Mouse (Mus musculus): ENCODE measurements at regions not wholly inside any gene's neighbourhood (a gene's known extent, or its start where the extent isn't known, plus 50 kb on each side); places are given as distances from the start of the nearest gene placed in this dataset.
A peak's percentile ranks its signal among the peaks of the same experiment; 100 is the strongest.

DNA sequence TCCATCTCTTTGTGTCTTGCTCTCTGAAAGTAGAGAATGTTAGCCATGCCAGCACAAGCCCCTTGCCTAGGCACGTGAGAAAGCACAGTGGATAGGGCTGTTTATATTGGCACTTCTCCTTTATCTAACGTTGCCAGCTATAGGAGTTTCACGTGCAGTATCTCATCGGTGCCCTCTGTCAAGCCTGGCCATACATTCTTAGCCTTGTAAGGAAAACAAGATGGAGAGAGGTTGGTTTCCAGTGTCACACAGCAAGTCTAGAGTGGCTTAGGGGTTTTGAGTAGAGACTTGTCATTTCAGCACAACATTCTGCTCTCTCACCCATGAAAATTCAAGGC, 88.1 kb upstream of the Bcl6 start:
- DNase-seq (ENCODE audit: low spot score in 2 of 2), result no peak
- intact Hi-C loops (cut with DNase I), result no loop called here

DNA sequence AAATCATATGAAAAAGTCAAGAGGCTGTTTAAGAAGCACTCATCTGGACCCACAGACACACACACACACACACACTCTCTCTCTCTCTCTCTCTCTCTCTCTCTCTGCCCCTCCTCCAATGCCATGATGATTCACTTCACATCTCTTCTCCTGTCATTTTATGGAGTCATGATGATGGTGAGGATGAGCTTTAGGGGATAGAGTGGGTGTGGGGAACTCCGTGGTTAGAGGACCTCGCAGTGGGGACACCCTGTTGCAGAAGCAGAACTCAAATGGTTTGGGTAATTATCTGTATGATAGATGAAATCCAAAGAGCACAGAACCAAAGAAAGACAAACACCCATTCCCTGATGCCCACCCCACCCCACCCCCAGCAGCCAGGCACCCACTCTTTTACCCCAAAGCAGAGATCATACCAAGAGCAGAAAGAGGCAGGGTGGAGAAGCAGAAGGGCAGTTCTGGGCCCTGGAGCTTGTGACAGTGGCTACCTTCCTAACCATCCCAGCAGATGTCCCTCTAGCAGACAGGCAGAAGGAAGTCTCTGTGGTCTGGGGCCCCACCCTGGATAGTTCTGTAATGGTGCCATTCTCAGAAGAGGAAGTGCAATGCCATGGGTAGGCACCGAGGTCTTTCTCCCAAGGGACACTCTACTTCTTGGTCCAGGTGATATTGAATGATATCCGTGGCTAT, 87.6 kb upstream of the Bcl6 start:
- intact Hi-C loops (cut with DNase I), result no loop called here
- DNase-seq (ENCODE audit: low spot score in 2 of 2), result no peak

DNA sequence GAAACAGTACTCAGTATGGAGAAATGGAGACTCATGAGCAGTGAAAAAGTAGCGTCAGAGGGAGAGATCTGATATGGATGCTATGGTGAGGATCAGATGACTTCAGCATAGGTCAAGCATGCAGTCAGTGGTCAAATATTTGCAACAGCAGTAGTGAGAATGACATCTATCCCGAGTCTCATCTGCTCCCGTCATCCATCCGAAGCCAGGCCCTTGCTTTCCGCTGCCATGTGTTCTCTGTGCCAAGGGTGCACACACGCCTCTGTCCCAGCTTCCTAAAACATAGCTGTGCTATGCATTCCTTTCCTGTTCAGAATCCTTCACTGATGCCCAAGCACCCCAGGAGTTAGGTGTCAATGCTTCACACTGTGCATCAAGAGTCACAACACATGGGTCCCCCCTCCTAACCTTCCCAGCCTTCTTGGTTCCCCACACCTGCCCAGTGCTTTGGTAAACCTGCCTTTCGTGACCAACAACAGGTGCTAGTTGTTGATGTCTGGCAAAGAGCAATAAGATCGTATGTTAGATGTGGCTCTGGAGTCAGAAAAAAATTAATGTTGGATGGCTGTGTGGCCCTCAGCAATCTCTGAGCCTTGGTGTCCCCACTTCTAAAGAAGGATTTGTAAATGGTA, 85.1 kb upstream of the Bcl6 start:
- intact Hi-C loops (cut with DNase I), result no loop called here
- no peak for DNase-seq (ENCODE audit: low spot score in 2 of 2)

DNA sequence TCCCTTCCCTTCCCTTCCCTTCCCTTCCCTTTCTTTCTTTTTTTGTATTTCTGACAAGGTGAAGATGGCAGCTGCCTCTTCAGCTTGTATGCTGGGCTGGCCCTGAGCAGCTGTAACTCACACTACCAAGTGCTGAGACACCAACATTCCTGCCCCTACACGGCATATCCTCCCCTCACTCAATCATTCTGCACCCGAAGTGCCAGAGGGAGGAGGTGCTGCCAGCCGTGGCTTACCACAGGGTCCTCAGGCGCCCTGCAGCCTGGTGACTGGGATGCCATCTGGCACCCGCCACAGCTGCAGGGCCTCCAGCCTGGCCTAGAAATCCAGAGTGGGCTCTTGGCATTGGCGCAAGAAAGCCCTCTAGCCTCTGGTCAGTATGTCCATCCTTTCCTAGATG, 84.4 kb upstream of the Bcl6 start:
- intact Hi-C loops (cut with DNase I), result no loop called here
- no peak for DNase-seq (ENCODE audit: low spot score in 2 of 2)

DNA sequence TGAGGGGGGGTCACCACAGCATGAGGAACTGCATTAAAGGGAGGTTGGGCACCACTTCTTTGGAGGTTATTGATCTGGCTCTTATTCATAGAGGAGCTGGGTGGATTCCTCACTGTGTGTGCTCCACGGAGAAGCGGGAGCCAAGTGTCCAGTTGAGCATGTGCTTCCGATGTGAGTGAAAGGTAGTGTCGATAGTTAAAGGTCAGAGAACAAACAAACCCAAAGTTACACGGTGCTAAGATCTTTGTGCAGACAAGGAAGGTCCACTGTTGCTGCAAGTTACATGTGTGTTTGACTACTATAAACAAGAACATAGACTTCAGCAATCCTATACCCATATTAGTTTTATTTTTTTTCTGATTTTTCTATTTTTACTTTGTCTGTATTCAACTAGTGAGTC, 80.8 kb upstream of the Bcl6 start:
- DNase-seq (ENCODE audit: low spot score in 2 of 2), result no peak
- intact Hi-C loops (cut with DNase I), result no loop called here

DNA sequence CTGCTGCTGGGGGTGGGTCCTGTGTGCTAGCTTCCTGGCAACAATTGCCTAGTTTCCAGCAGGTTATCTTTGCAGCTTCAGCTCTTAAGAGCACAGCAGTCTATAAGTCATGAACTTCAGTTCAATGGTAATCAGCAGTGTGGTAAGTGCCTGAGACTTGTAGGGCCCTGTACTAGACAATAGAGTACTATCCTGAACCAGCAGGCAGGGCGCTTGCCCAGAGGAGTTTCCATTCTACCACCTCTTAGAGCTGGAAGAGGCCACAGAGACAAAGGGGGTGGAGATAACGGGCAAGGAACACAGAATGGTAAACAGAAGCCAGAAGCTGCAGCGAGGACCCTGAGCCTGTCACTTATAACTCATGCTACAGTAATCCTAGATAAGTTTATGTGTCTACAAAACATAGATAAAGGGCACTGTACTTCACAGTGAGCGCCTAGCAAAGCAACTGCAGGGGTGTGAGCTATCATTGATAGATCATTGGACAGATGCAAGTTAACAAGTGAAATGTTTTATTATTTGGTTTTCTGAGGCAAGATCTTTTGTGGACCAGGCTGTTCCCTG, 79.7 kb upstream of the Bcl6 start:
- no peak for DNase-seq (ENCODE audit: low spot score in 2 of 2)
- intact Hi-C loops (cut with DNase I), result no loop called here

DNA sequence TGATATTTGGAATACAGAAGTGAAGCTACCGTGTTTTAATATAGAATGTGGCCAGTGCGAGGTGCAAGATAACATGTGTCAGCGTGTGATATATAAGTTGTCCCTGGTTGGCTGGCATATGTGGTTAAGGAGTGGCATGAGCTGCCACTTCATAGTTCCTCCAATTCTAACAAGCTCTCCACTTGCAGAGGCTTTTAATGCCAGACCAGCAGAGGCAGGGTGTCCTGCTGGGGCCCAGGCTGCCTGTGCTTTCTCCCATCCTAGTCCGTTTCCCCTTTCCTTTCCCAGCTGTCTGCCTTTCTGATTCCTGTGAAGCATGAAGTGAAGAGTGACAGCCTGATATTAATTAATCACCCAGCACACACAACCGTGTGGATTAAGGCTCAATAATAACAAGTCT, 73.7 kb upstream of the Bcl6 start:
- intact Hi-C loops (cut with DNase I), result no loop called here
- no peak for DNase-seq (ENCODE audit: low spot score in 2 of 2)

DNA sequence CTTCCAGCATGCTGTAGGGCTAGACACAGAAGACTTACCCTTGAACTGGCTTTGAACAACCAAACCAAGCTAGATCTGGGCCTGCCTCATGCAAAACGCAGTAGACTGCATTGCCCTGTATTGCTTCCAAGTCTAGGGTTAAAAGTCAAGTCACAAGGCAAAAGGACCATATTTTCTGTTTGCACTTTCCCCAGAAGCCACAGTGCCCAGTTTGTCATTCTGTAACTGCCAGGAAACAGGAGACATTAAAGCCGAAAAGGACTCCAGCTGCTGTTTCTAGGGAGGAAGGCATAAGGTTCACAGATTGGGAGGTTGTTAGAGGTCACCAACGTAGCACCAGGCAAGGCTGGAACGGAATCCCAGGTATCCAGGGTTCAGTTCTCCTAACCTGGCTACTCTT, 72.8 kb upstream of the Bcl6 start:
- DNase-seq (ENCODE audit: low spot score in 2 of 2), result no peak
- intact Hi-C loops (cut with DNase I), result no loop called here

DNA sequence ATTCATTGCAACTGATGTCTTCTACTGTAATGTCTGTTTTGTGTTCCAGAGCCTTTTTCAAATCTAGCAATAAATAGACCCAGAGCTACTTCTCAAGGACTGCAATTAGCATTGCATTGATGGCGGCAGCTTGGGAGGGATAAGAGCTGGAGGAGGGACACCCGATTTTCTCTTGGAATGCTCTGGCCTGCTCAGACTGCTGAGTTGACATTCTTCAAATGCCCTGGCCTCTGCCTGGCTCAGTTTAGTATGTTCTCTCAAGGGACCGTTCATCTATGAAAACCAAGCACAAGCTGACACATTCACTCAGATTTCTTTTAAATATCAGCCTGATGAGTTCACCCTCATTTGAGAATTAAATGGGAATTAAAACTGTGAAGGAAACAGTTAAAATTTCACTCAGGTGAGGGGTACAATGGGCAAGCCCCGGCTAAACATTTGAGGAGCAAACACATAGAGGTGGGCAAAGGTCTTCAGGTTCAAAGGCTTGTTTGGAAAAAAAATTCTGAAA, 70.5 kb upstream of the Bcl6 start:
- intact Hi-C loops (cut with DNase I), result no loop called here
- DNase-seq (ENCODE audit: low spot score in 2 of 2), result no peak

DNA sequence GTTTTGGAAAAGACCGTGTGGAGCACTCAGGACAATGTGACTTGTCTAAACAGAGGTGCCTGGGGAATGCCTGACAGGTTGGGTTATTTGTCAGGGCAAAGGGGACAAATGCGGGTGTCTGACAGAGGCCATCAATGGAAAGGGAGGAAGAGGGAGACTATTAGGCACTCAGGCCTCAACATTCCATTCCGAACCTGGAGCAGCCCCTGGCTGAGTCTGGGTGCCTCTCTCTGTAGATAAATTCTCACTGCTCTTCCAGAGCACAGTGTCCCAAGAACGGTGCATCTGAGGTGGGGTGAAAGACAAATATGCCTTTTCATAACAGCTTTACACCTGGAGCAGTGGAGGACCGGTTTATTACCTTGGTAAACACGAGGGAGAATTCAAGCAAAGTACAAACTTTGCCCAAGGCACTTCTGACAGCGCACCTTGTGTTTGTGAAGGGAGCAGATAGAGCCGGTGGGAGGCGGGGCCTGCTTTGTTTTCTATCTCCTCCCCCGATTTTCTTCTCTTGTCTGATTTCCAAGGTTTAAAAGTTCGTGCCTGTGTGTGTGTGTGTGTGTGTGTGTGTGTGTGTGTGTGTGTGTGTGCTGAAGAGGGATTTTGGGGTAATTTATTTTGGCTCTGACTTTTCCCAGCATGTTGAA, 68.4 kb upstream of the Bcl6 start:
- no peak for DNase-seq (ENCODE audit: low spot score in 2 of 2)
- intact Hi-C loops (cut with DNase I), result no loop called here

DNA sequence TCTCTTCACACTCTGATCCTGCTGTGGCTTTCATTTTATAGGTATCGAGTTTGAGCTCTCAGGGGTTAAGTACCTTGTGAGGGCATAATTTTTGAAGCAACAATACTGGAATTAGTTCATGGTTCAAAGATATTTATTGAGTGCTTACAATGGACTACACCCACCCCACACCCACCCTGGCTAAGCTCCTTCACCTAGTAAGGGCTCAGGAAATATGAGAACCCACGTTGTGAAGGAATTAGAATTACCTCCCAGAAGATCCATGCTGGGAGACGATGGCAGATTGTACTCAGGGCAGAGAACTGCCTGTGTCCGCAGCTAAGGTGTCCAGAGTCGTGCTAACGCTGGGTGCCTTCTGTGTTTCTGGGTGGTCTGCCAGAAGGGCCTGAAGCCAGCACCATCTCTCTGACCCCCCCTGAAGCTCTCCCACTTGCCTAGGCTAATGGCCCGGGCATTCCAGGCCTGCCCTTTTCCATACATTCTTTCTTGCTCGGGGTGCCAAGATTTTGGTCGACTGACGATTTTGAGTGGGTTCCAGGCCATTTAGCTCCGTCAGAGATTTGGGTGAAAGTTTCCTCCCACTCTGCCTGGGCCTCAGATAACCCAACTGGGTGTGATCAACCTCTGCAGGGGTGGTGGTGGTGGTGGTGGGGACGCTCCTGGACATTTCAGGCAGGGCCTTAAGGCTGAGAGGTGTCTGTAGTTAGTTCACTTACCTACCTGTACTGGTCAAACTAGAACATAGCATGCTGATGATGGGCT, 67.7 kb upstream of the Bcl6 start:
- intact Hi-C loops (cut with DNase I), result no loop called here

DNA sequence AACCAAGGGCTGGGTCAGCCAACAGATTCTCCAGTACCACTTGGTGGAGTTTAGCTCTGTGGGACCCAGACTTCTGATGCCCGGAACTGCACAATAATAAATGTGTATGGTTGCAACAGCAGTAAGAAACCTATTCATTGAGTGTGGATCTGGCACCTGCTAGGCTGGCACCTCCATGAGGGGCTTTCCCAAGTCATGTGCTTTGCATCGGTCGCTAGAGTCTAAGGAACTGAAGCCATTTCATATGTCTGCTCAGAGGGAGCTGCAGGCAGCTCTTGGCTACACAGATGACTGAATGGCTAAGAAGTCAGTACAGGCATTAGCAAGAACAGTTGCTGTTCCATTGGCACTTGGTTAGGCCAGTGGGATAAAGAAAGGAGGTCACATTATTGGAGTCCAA, 65.6 kb upstream of the Bcl6 start:
- intact Hi-C loops (cut with DNase I), result no loop called here
- DNase-seq (ENCODE audit: low spot score in 2 of 2), result no peak

More for the DNA sequence above, 67.7 kb upstream of the Bcl6 start:
- no peak for DNase-seq (ENCODE audit: low spot score in 2 of 2)

DNA sequence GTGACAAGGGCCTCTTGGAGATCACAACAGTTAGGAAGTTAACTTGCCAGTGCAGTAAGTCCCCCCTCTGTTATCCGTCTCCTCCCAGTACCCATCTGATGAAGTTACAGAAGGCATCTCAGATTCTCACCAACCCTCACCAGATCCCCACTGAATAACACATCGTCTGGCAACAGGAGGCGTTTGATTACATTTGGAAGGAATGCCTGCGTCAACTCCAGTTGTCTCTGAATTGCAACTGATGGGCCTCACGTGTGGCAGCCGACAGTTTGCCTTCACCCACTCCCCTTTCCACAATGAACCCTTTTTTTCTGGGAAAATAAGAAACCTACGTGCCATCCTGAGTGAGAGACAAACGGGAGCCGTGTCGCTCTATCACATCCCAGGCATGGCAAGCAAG, 64.8 kb upstream of the Bcl6 start:
- peak; percentile 26 to 67 for DNase-seq (ENCODE audit: low spot score in 2 of 2)
- intact Hi-C loops (cut with DNase I), result no loop called here

DNA sequence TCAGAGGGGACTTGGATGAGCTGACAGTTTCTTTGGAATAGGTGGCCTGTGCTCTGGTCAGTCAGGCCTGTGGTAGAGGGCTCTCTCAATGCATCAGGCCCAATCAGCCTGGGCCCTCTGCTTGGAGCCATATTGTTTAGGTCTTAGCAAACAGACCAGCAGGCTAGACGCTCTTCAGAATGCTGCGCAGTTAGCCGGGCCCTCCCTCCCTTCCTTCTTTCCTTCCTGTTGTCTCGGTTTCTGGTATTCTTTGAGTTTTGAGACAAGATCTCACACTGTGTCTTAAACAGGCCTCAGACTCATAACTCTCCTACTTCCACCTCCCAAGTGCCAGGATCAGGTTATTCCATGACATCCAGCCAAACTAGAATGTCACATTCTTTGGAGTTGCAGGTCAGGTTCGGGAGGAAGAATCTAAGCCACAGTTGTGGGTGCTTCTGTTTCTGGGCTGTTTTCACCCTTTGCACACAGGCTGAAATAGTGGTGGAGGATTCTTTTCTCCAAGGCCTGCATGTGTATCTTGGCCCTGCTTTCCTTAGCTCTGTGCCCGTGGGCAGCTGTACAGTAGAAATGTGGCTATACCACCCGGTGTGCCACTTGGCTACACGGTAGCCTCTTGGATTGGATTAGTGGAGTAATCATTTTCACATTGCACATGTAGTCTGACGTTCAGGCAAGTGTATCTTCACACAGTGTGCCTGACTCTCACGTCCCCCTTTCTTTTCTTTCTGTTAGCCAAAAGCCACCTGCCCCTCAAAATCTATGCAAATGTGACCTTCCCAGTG, 62.4 kb upstream of the Bcl6 start:
- DNase-seq (ENCODE audit: low spot score in 2 of 2), result no peak

DNA sequence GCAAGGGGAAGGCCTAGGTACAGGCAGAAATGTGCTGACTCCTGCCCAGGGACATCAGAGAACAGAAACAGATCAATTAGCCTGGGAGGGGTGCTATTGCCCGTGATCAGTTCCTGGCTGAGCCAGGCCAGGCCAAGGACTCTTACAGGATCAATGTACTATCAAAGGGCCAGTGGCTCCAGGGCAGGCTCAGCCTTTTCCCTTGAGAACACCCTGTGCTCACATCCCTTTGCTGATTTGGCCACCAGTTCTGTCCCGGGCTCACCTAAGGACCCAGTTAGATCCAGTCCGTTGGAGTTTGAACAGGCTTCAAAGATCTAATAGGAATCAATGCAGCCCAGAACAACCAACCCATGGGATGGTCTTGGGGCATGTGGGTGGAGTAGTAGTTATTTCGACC, 55.1 kb upstream of the Bcl6 start:
- intact Hi-C loops (cut with DNase I), result no loop called here
- no peak for DNase-seq (ENCODE audit: low spot score in 2 of 2)

More for the DNA sequence above, 62.4 kb upstream of the Bcl6 start:
- intact Hi-C loops (cut with DNase I), result no loop called here

DNA sequence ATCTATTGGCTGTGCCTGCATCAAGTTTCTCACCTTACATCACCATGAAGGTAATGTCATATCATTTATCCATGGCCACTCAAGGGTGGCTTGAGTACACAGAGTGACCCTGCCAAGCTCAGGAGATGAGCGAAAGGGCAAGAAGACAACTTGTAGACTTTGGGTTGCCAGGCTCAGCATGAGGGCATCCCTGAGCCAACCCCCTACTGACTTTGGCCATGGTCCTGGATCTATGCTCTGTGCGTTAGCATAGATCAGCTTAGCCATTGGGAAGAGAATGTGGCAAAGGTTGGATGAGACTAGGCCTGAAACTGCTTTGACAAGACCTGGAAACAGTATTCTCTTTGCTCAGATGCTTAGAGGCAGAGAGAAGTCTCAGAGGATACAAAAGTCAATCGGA, 54.3 kb upstream of the Bcl6 start:
- intact Hi-C loops (cut with DNase I), result no loop called here

DNA sequence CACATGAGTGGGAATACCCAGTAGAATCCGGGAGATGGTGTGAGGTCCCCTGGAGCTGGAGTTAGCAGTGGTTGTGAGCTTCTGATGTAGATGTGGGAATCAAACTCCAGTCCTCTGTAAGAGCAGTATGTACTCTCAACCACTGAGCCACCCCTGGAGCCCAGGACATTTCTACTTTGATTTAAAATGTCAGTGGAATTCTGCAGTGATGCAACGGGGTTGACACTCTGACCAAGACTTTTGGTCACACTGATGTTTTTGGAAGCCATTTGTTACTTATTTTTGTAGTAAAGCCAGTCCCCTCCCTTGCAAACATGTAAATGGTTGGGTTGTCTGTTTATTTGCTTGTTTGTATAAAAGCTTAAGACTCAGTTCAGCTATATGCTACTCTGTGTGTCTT, 53.6 kb upstream of the Bcl6 start:
- intact Hi-C loops (cut with DNase I), result no loop called here

More for the DNA sequence above, 54.3 kb upstream of the Bcl6 start:
- no peak for DNase-seq (ENCODE audit: low spot score in 2 of 2)

DNA sequence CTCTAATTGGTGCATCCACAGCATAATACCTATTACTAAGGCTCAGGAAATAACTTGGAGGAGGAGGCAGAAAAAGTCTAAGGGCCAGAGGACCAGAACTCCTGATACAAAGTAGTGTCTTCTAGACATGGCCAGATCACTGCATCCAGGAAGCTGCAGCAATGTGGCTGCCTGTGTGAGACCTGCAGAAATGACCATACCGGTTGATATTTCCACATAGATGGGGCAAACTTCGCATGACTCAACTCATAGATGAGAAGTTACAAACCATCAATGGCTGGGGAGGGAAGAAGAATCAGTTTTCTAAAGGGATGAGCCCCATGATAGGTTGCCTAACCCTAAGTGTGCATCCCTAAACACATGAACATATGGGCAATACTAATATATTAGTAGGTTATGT, 52.8 kb upstream of the Bcl6 start:
- no peak for DNase-seq (ENCODE audit: low spot score in 2 of 2)
- intact Hi-C loops (cut with DNase I), result no loop called here

More for the DNA sequence above, 53.6 kb upstream of the Bcl6 start:
- no peak for DNase-seq (ENCODE audit: low spot score in 2 of 2)

DNA sequence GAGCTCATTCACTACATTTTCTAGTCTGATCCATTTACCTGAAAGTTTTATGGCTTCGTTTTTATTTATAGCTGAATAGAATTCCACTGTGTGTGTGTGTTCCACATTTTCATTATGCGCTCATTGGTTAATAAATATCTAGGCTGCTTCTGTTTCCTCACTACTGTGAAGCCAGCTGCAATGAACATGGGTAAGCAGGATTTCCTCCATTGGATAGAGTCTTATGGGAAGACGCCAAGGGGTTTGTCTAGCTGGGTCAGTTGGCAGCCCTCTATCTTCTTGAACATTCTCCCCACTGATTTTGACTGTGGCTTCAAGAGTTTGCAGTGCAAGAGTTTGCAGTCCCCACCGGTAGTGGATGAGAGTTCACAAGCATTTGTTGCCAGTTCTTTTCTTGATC, 51.1 kb upstream of the Bcl6 start:
- intact Hi-C loops (cut with DNase I), result no loop called here
- DNase-seq (ENCODE audit: low spot score in 2 of 2), result no peak
